Mouse (Mus musculus): ENCODE measurements at regions not wholly inside any gene's neighbourhood (a gene's known extent, or its start where the extent isn't known, plus 50 kb on each side); places are given as distances from the start of the nearest gene placed in this dataset.

GRCm38 (mm10) chr19:54248256-54248936 lies 204.4 kb downstream of the Adra2a start:
- peak in 1 of 2 experiments; percentile 19 for DNase-seq

- no peak for DNase-seq
Measured at GRCm38 (mm10) chr19:54252145-54252664, 208.3 kb downstream of the Adra2a start.

GRCm38 (mm10) chr19:54257889-54258288 lies 213.9 kb downstream of the Adra2a start:
- no peak for DNase-seq

- DNase-seq: no peak
Measured at GRCm38 (mm10) chr19:54259175-54259574, 215.2 kb downstream of the Adra2a start.

- DNase-seq: no peak
Measured at GRCm38 (mm10) chr19:54277368-54277767, 233.4 kb downstream of the Adra2a start.

- no peak for DNase-seq
Measured at GRCm38 (mm10) chr19:54285481-54285880, 241.5 kb downstream of the Adra2a start.

- no peak for DNase-seq
Measured at GRCm38 (mm10) chr19:54297663-54298388, 253.9 kb downstream of the Adra2a start.

- DNase-seq: no peak
Measured at GRCm38 (mm10) chr19:54311289-54311688, 267.3 kb downstream of the Adra2a start.

GRCm38 (mm10) chr19:54311723-54312122 lies 267.8 kb downstream of the Adra2a start:
- DNase-seq: no peak

GRCm38 (mm10) chr19:54323276-54323675 lies 279.3 kb downstream of the Adra2a start:
- DNase-seq: no peak

- DNase-seq: no peak
Measured at GRCm38 (mm10) chr19:54324991-54325390, 281.0 kb downstream of the Adra2a start.

- no peak for DNase-seq
Measured at GRCm38 (mm10) chr19:54332140-54332539, 288.2 kb downstream of the Adra2a start.

- DNase-seq: no peak
Measured at GRCm38 (mm10) chr19:54340778-54341291, 296.9 kb downstream of the Adra2a start.

GRCm38 (mm10) chr19:54359731-54360130 lies 315.8 kb downstream of the Adra2a start:
- DNase-seq: no peak

GRCm38 (mm10) chr19:54360660-54361059 lies 316.7 kb downstream of the Adra2a start:
- DNase-seq: no peak

- no peak for DNase-seq
Measured at GRCm38 (mm10) chr19:54385101-54385500, 341.1 kb downstream of the Adra2a start.

GRCm38 (mm10) chr19:54391406-54391805 lies 347.5 kb downstream of the Adra2a start:
- DNase-seq: no peak

- DNase-seq: no peak
Measured at GRCm38 (mm10) chr19:54399651-54400050, 355.7 kb downstream of the Adra2a start.

GRCm38 (mm10) chr19:54407904-54408303 lies 364.0 kb downstream of the Adra2a start:
- no peak for DNase-seq

- DNase-seq: no peak
Measured at GRCm38 (mm10) chr19:54429062-54429461, 385.1 kb downstream of the Adra2a start.

- DNase-seq: no peak
Measured at GRCm38 (mm10) chr19:54440713-54441112, 396.8 kb downstream of the Adra2a start.

GRCm38 (mm10) chr19:54460426-54461170 lies 416.6 kb downstream of the Adra2a start:
- DNase-seq: no peak

- no peak for DNase-seq
Measured at GRCm38 (mm10) chr19:54462480-54462879, 418.5 kb downstream of the Adra2a start.
